Mouse (Mus musculus): ENCODE data around the gene Rbms1. TPM values are rescaled to one million over a fixed set of nuclear protein-coding genes. Genes with fewer than 3 reads are reported as not detected.

The Rbms1 gene
- polyA plus RNA-seq, 1 experiment from 2014 or later: 54.5 TPM

DNA sequence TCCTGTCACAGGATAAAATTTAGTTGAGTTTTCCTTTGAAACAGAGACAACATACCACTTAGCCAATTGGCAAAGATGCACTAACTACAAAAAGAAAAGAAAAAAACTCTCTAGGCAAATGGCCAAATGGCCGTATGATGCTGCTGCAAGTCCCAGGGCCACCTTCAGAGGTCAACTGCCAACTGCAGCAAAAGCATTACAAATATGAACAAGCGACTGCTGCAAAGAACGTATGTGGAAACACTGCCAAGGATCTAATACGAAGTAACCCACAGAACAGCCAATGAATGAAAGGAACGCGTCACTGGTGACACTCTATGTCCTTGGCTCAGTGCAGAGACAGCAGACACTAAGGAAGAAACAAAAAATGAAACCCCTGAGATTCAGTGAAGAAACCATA lies 148.2 kb downstream of the Rbms1 start:
- Histone ChIP-seq H3K4me2 (no peak overlapping the region), H3K9me3 (replicated peaks) (no peaks in the 10 kb centered on the region), H3K4me3 (no peak overlapping the region), H3K36me3 (0 out of 2 replicates have a peak, but pooled peaks cover 3% of the 10 kb centered on the region), H3K27ac (no peak overlapping the region), H3K9ac (no peak overlapping the region), H3K27me3 (replicated peaks) (no peaks in the 10 kb centered on the region), H3K4me1 (peaks cover 22% of the 10 kb centered on the region)
- ATAC-seq: no peak
- 82% methylated on average over 6 of the region's 6 CpGs for WGBS (ENCODE audit: insufficient replicate concordance)

DNA sequence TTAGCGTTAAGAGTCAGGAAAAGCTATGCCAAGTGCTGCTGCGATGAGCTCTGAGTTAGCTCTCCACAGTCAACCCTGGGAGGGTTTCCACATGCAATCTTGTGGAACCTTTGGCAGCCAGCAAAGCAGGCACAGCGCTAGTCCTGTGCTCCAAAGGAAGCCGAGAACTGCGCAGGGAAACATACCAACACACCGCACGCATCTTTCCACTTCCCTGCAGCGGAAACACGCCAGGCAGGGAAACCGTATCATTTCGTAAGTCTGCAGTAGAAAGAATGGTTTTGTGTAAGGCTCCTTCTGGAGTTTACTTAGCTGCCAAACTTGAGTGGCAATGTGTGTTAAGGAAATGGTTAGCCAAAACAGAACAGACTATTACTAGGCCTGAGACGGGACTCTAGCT lies 150.0 kb downstream of the Rbms1 start:
- Histone ChIP-seq H3K36me3 (0 out of 2 replicates have a peak, but pooled peaks cover 4% of the 10 kb centered on the region), H3K4me1 (peaks cover 37% of the 10 kb centered on the region), H3K27ac (no peak overlapping the region), H3K4me2 (no peak overlapping the region), H3K9me3 (replicated peaks) (no peaks in the 10 kb centered on the region), H3K9ac (no peak overlapping the region), H3K4me3 (no peak overlapping the region), H3K27me3 (replicated peaks) (no peaks in the 10 kb centered on the region)
- WGBS (ENCODE audit: insufficient replicate concordance): 79% methylated on average over 12 of the region's 12 CpGs
- ATAC-seq: no peak

DNA sequence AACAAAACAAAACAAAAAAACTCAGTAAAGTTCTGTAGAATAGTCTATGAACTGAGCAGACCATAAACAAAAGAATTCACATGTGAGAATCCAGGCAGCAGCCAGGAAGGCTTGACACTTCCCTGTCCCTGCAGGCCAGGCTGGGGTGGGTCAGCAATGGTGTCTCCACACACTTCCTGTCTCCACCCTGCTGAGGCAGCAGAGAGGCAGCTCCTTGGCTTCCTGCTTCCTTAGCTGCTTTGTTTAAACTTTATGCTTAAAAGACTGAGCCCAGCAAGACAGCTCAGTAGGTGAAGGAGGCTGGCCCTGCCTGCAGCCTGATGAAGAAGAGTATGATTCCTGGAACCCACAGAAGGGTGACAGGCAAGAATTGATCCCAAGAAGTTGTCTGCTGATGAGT lies 152.4 kb downstream of the Rbms1 start:
- H3K4me1 ChIP-seq: peaks cover 36% of the 10 kb centered on the region
- no peaks in the 10 kb centered on the region for H3K9me3 ChIP-seq (replicated peaks)
- no peak overlapping the region for H3K9ac ChIP-seq
- H3K27ac ChIP-seq: peak overlapping the region; percentile 47; the same call in 1 of the 2 replicates
- H3K4me3 ChIP-seq: no peak overlapping the region
- H3K27me3 ChIP-seq (replicated peaks): no peaks in the 10 kb centered on the region
- H3K4me2 ChIP-seq: no peak overlapping the region
- 0 out of 2 replicates have a peak, but pooled peaks have one; percentile 44 for ATAC-seq
- 0 out of 2 replicates have a peak, but pooled peaks cover 4% of the 10 kb centered on the region for H3K36me3 ChIP-seq

DNA sequence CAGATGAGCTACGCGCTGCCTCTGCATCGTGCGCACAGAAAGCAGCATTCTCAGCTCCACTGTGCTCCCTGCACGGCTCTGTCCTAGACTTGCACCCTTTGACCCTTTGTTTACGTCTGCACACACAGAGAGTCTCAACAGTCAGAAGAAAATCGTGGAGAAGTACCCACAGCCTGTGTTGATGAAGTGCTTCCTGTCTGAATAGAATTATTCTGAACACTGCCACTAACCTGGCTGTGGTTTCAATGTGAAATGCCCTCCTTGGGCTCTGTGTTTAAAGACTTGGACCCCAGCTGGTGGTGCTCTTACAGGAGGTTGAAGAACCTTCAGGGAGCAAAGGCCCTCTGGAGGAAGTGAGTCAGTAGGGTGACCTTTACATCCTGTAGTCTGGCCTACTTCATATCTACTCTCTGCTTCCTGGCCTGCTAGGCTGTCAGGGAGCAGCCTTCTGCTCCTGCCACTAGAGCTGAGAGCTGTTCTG lies 153.5 kb downstream of the Rbms1 start:
- Histone ChIP-seq H3K27ac (peak overlapping the region; percentile 43; the same call in 1 of the 2 replicates), H3K4me1 (peaks cover 41% of the 10 kb centered on the region), H3K4me2 (no peak overlapping the region), H3K27me3 (replicated peaks) (no peaks in the 10 kb centered on the region), H3K36me3 (0 out of 2 replicates have a peak, but pooled peaks cover 4% of the 10 kb centered on the region), H3K9me3 (replicated peaks) (no peaks in the 10 kb centered on the region), H3K9ac (no peak overlapping the region), H3K4me3 (no peak overlapping the region)
- peak; percentile 59 for ATAC-seq
- 62% methylated on average over 7 of the region's 7 CpGs for WGBS (ENCODE audit: insufficient replicate concordance)

DNA sequence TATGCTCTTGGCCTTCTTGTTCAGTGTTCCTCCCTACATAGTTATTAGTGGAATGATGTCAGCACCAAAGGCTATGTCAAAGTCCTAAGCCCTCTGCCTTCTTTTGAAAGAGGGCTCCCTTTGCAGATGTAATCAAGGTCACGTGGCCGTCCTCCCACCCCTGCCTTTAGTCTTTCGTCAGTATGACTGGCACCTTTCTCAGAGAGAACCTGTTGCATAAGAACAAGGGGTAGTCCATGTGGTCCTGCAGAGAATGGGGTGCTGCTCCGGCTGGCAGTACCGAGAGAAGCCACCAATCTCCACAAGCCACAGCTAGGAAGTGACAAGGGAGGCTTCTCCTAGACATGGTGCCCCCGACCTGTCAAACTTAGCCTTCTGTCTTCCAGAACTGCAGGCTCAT lies 154.2 kb downstream of the Rbms1 start:
- Histone ChIP-seq H3K4me1 (peaks cover 47% of the 10 kb centered on the region), H3K9me3 (replicated peaks) (no peaks in the 10 kb centered on the region), H3K4me3 (no peak overlapping the region), H3K9ac (no peak overlapping the region), H3K27me3 (replicated peaks) (no peaks in the 10 kb centered on the region), H3K4me2 (no peak overlapping the region), H3K27ac (peak overlapping the region; percentile 43; the same call in 1 of the 2 replicates), H3K36me3 (0 out of 2 replicates have a peak, but pooled peaks cover 4% of the 10 kb centered on the region)
- peak; percentile 23; the same call in 1 of the 2 replicates for ATAC-seq
- 65% methylated on average over 6 of the region's 6 CpGs for WGBS (ENCODE audit: insufficient replicate concordance)

DNA sequence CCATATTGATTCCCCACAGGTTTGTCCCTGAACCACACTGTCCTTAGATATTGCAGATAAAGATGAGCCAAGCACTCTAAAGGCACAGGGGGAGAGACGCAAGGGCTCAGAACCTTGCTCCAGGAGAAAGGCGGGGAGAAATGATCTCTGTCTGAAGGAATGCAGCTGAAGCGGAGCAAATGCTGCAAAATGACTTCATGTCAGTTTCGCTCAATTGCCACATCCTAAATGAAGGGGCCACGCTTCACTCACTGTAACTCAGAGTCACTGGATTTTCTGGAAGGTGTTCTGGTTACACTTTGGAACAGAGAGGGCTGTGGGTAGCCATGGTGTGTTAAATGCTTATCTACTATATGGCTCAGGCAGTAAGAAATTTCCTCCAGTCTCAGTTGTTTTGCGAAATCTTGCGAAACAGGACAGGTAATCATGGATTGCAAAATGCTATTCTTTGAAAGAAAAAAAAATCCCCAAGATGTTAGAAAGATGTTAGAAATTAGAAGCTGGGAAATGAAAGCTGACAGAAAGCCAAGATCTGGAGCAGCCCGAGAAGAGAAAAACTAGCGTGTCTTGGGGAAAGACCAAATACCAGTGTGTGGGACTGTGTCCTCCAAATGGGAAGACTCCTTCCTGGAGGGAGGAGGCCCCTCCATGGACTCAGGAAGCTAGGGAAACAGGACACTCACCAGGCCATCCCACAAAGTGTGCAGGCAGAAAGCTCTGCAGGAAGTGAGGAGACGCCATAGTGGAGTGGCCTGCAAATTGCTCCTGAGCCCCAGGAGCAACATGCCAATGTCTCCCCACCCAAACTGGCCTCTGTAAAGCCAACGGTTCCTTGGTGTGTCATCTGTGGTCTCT lies 155.4 kb downstream of the Rbms1 start:
- no peak overlapping the region for H3K9ac ChIP-seq
- no peaks in the 10 kb centered on the region for H3K9me3 ChIP-seq (replicated peaks)
- 73% methylated on average over 11 of the region's 11 CpGs for WGBS (ENCODE audit: insufficient replicate concordance)
- H3K4me1 ChIP-seq: peaks cover 52% of the 10 kb centered on the region
- H3K4me2 ChIP-seq: no peak overlapping the region
- H3K36me3 ChIP-seq: 0 out of 2 replicates have a peak, but pooled peaks cover 4% of the 10 kb centered on the region
- H3K4me3 ChIP-seq: no peak overlapping the region
- no peak for ATAC-seq
- no peaks in the 10 kb centered on the region for H3K27me3 ChIP-seq (replicated peaks)
- 0 out of 2 replicates have a peak overlapping the region, but pooled peaks have one; percentile 45 for H3K27ac ChIP-seq

DNA sequence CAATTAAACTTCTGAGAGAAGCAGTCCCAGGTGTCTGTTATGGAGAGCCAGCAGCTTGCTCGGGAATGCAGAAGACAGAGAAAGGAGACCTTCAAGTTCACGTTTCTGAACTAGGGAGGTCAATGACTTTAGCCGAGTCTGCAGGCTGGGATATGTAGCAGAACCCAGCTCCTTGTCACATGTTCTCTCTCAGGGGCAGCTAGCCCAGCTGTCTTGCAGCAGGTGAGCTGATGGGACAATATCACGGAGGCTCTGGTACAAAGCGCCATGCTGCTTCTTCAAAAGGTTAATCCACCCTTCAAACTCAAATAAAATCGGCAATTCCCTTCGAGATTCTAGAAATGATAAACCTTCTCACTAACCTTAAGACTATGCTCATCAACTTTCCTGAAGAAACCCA lies 158.2 kb downstream of the Rbms1 start:
- no peak overlapping the region for H3K9ac ChIP-seq
- H3K9me3 ChIP-seq (replicated peaks): no peaks in the 10 kb centered on the region
- no peak for ATAC-seq
- H3K4me1 ChIP-seq: peaks cover 46% of the 10 kb centered on the region
- no peak overlapping the region for H3K4me3 ChIP-seq
- WGBS (ENCODE audit: insufficient replicate concordance): 72% methylated on average over 7 of the region's 7 CpGs
- H3K36me3 ChIP-seq: 0 out of 2 replicates have a peak, but pooled peaks cover 2% of the 10 kb centered on the region
- no peaks in the 10 kb centered on the region for H3K27me3 ChIP-seq (replicated peaks)
- H3K4me2 ChIP-seq: no peak overlapping the region
- H3K27ac ChIP-seq: no peak overlapping the region

DNA sequence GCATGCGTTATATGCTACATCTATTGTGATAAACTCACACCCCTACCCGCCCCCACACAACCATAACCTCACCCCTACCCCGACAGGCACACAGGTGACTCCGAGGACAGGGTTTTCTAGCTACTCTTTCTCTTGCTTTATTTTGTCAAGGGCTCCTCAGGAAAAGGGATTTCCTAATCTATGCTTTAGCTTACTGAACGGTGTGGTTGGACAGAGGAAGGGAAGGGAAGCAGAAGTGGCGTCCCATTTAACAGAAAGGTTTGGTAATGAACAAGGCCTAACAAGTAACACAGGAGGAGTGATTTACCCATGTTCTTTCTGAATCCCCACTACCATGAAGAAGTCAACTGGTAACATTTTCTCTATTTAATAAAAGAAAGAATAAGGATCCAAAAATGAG lies 159.6 kb downstream of the Rbms1 start:
- no peaks in the 10 kb centered on the region for H3K9me3 ChIP-seq (replicated peaks)
- H3K9ac ChIP-seq: no peak overlapping the region
- no peak overlapping the region for H3K4me3 ChIP-seq
- H3K27ac ChIP-seq: no peak overlapping the region
- H3K4me1 ChIP-seq: peaks cover 32% of the 10 kb centered on the region
- 59% methylated on average over 6 of the region's 6 CpGs for WGBS (ENCODE audit: insufficient replicate concordance)
- H3K27me3 ChIP-seq (replicated peaks): no peaks in the 10 kb centered on the region
- ATAC-seq: no peak
- H3K36me3 ChIP-seq: no peaks in the 10 kb centered on the region
- no peak overlapping the region for H3K4me2 ChIP-seq

DNA sequence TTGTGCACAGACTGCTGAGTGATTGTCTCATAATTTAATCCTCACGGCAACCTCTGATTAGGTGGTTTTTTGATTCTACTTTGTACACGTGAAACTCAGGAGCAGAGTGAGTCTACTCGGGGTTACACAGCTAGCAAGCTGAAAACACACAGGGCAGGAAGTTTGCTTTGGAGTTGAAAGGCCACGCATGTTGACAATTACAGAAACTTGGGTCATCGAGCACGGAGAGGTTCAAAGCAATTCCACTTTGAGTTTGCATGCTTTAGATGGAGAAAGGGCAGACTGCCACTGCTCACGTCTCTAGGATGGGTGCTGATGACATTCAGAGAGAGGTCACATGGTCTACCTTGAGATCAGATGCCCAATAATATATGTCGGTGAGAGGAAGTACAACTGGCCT lies 160.2 kb downstream of the Rbms1 start:
- WGBS (ENCODE audit: insufficient replicate concordance): 62% methylated on average over 8 of the region's 8 CpGs
- Histone ChIP-seq H3K4me3 (no peak overlapping the region), H3K27ac (0 out of 2 replicates have a peak overlapping the region, but pooled peaks have one; percentile 3), H3K4me2 (no peak overlapping the region), H3K36me3 (no peaks in the 10 kb centered on the region), H3K27me3 (replicated peaks) (no peaks in the 10 kb centered on the region), H3K4me1 (peaks cover 28% of the 10 kb centered on the region), H3K9me3 (replicated peaks) (no peaks in the 10 kb centered on the region), H3K9ac (no peak overlapping the region)
- ATAC-seq: peak; percentile 54

DNA sequence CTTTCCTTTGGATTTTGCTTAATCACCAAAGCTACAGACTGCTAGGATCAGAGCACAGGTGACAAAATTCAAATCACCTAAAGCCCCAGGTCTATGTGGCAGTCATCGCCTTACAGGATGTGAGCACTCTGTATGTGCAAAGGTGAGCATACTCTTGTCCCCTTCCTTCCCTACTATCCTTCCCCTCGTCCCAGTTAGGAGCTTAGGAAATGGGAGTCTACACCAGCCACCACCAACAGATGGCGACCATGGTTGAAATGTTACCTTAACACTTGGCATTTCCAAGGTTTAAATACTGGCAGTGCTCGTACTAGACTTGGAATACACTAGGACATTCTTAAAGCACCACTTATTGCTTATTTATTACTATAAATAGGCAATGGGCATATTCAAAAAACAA lies 160.8 kb downstream of the Rbms1 start:
- ATAC-seq: no peak
- no peak overlapping the region for H3K4me2 ChIP-seq

DNA sequence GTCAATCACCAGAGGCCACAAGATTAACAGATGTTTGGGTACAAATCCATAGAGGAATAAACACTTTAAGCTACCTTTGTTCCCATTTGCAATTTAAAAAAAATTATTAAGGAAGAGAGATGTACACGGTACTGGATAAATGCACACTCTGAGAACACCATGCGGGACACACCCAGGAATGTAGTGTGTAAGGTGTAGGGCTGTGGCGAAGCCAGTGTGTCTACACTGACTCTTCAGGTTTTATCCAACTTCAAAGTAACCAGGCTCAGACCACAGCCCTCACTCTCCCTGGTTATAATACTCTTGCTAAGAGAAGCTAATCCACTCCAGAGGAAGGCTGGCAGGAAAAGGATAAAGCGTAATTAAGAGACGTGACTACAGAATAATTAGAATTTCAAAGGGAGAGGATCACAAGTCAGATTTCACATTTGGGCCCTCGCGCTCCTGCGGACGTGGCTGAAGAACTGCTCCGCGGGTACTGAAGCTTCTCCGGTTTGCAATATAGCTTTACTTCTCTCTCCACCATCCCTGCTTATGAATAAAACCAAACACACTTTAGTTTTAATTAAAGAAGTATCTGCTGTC lies 161.3 kb downstream of the Rbms1 start:
- Histone ChIP-seq H3K27ac (peak overlapping the region; percentile 37; the same call in 1 of the 2 replicates), H3K4me2 (peak overlapping the region; percentile 13; the same call in 1 of the 2 replicates), H3K4me1 (peaks cover 27% of the 10 kb centered on the region; the same call in 1 of the 2 replicates), H3K36me3 (peaks cover 8% of the 10 kb centered on the region), H3K4me3 (no peak overlapping the region), H3K27me3 (replicated peaks) (no peaks in the 10 kb centered on the region), H3K9me3 (replicated peaks) (no peaks in the 10 kb centered on the region), H3K9ac (no peak overlapping the region)
- ATAC-seq: no peak
- 73% methylated on average over 12 of the region's 12 CpGs for WGBS (ENCODE audit: insufficient replicate concordance)

More for the DNA sequence above, 160.8 kb downstream of the Rbms1 start:
- no peak overlapping the region for H3K4me3 ChIP-seq
- 0 out of 2 replicates have a peak overlapping the region, but pooled peaks have one; percentile 3 for H3K27ac ChIP-seq
- WGBS (ENCODE audit: insufficient replicate concordance): 45% methylated on average over 4 of the region's 4 CpGs
- H3K9me3 ChIP-seq (replicated peaks): no peaks in the 10 kb centered on the region
- H3K4me1 ChIP-seq: peaks cover 27% of the 10 kb centered on the region; the same call in 1 of the 2 replicates
- peaks cover 3% of the 10 kb centered on the region for H3K36me3 ChIP-seq
- H3K9ac ChIP-seq: no peak overlapping the region
- no peaks in the 10 kb centered on the region for H3K27me3 ChIP-seq (replicated peaks)

All from liver, embryonic 12.5 days (tissue).